ENCODE assay signal across 16 mouse cellular contexts in the genomic region with DNA sequence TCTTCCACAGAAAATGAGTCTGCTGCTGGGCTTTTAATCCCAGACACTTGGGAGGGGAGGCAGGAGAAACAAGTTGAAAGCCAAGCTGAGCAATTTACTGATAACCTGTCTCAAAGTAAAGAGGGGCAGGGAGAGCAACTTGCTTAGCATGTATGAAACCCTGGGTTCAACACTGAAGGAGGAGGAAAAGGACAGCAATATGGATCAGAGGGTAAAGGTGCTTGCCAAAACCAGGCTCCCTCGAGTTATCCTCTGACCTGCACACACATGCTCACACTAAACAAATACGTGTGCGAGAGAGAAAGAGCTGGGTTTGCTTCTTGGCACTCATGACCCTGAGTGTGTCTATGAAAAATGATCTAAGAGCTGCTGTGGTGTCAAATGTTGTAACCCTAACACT.
"Had no signal": no experiment of that assay in that cellular context is flagged by ENCODE, and none has a peak within 500 bp of the region (broad histone marks: within the 10 kb centered on the region; RNA-seq: fewer than 3 reads in every experiment).

No protein-coding gene starts in this region.

- H3K27me3 ChIP-seq: neural tube, embryonic 13.5 days; neural tube, embryonic 15.5 days; stomach, embryonic 15.5 days had no signal

- DNase-seq: retina, postnatal 1 day; right cerebral cortex, adult 18-20 months; right cerebral cortex, postnatal 14 days; right cerebral cortex, postnatal 25 days; right cerebral cortex, postnatal 4 days; spleen, adult 18-20 months; thymus, adult 18-20 months; thymus, adult 2 months; thymus, postnatal 14 days; thymus, postnatal 25 days; thymus, postnatal 36 days; thymus, postnatal 4 days had no signal

- H3K27ac ChIP-seq: neural tube, embryonic 13.5 days; neural tube, embryonic 15.5 days; stomach, embryonic 15.5 days; stomach, postnatal 0 days had no signal

- H3K4me3 ChIP-seq: neural tube, embryonic 13.5 days; neural tube, embryonic 15.5 days; stomach, embryonic 15.5 days had no signal

- H3K9me3 ChIP-seq: neural tube, embryonic 13.5 days; neural tube, embryonic 15.5 days; stomach, embryonic 15.5 days had no signal
